Mouse (Mus musculus) limb, embryonic 14.5 days (tissue): ENCODE measurements around the gene Gm11034. TPM values are rescaled to one million over a fixed set of nuclear protein-coding genes. Genes with fewer than 3 reads are reported as not detected.

Source experiments
- ATAC-seq: fragments of 200-750 bp; cut with Nextera tagmentation; 2 replicates; pipeline ENCODE4 v1.8.0; 2017; ENCODE audit warnings: low read depth, moderate number of reproducible peaks, moderate TSS enrichment; ENCODE audit not compliant: low FRiP score
- DNase-seq: peaks from one replicate; pipeline ENCODE4 v3.0.0-alpha.2; 2015; ENCODE audit warnings: low spot score
- H3K27ac ChIP-seq: fragments of 300-500 bp; sonication (generic); replicated peaks from 2 replicates; pipeline ENCODE4 v1.5.1; 2014; ENCODE audit warnings: low read depth, mild to moderate bottlenecking, low read length, moderate library complexity, mixed read lengths
- H3K27me3 ChIP-seq: fragments of 300-500 bp; sonication (generic); 2 replicates; pipeline ENCODE4 v1.6.1; 2014; ENCODE audit warnings: low read length, mixed read lengths; ENCODE audit not compliant: control insufficient read depth, insufficient read depth
- H3K36me3 ChIP-seq: fragments of 300-500 bp; sonication (generic); 2 replicates; pipeline ENCODE4 v1.6.1; 2014; ENCODE audit warnings: mild to moderate bottlenecking, low read length, moderate library complexity, mixed read lengths; ENCODE audit not compliant: control insufficient read depth, insufficient read depth
- H3K4me1 ChIP-seq: fragments of 300-500 bp; sonication (generic); 2 replicates; pipeline ENCODE4 v1.6.1; 2014; ENCODE audit warnings: antibody characterized with exemption, low read length, mixed read lengths; ENCODE audit not compliant: control insufficient read depth, insufficient read depth
- H3K4me2 ChIP-seq: fragments of 300-500 bp; sonication (generic); replicated peaks from 2 replicates; pipeline ENCODE4 v1.6.1; 2014; ENCODE audit warnings: low read depth, mild to moderate bottlenecking, low read length, moderate library complexity; ENCODE audit not compliant: severe bottlenecking
- H3K4me3 ChIP-seq: fragments of 300-500 bp; sonication (generic); replicated peaks from 2 replicates; pipeline ENCODE4 v1.5.1; 2014; ENCODE audit warnings: low read length
- H3K9ac ChIP-seq: fragments of 300-500 bp; sonication (generic); 2 replicates; pipeline ENCODE4 v1.6.1; 2014; ENCODE audit warnings: mild to moderate bottlenecking, low read depth, low read length, moderate library complexity; ENCODE audit not compliant: severe bottlenecking
- H3K9me3 ChIP-seq: fragments of 300-500 bp; sonication (generic); 2 replicates; pipeline ENCODE4 v1.6.1; 2016; ENCODE audit warnings: low read length; ENCODE audit not compliant: control insufficient read depth
- POLR2A ChIP-seq: fragments of 200-500 bp; IDR thresholded peaks from 2 replicates; pipeline ENCODE4 v1.8.0; 2012; ENCODE audit warnings: inconsistent platforms, mild to moderate bottlenecking, moderate library complexity, borderline replicate concordance; ENCODE audit not compliant: insufficient read depth, insufficient read length; ENCODE audit errors: extremely low read depth
- WGBS: fragments of 180-500 bp; shearing (Covaris S2); extraction: QIAGEN DNeasy Blood & Tissue Kit; methylation state at CpG from one replicate; pipeline ENCODE4 v1.1.7; 2014; 5-methylcytosine and 5-hydroxymethylcytosine counted together
- polyA plus RNA-seq, 2 experiments: library from polyadenylated mRNA; depleted of rRNA in 1 of 2; stranded (reverse) in 1 of 2; unstranded in 1 of 2; fragments of >200 nt; fragmentation: Nextera tagmentation in 1 of 2; extraction: Ambion mirVana in 1 of 2; gene quantifications; 2 replicates each; pipeline versions ENCODE4 v1.2.1 to v1.2.3; 2012 to 2014

Gm11034 gene
- not detected in 2 replicates for polyA plus RNA-seq (2012; rRNA removed)
- polyA plus RNA-seq (2014; fragmentation: Nextera tagmentation; extraction: Ambion mirVana): not detected in 2 replicates

GRCm38 (mm10) chr8:72213536-72213935 is at the start of gene Gm11034:
Gene Gm11034, minus strand, starts transcription at chr8:72213636.
- no peaks in the 10 kb centered on the region for H3K4me1 ChIP-seq
- no peaks in the 10 kb centered on the region for H3K9me3 ChIP-seq
- ATAC-seq (no peak), DNase-seq (no peak)
- WGBS: 71% methylated on average over 4 of the region's 4 CpGs
- H3K4me3 ChIP-seq: no peak within 1 kb of the TSS
- H3K27ac ChIP-seq: no peak within 1 kb of the TSS
- H3K36me3 ChIP-seq: no peaks in the 10 kb centered on the region
- H3K27me3 ChIP-seq: no peaks in the 10 kb centered on the region
- H3K9ac ChIP-seq: no peak within 1 kb of the TSS
- no peak within 1 kb of the TSS for H3K4me2 ChIP-seq
- no peak for TF ChIP-seq POLR2A

DNA sequence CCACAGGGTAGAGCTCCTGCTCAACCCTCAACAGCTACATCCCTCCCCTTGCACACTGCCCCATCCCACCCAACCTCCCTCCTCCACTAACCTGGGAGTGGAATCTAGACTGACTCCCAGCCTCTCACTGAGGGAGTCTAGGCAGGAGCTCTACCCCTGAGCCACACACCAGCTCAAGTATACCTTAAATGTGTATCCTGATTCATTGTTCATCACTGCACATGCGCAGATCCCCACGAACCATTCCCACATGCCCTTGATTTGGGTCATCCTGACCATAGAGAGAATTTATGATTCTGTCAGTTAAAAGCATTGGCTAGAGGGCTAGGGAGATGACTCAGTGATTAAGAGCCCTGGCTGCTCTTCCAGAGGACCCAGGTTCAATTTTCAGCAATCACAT is 49.3 kb upstream of the Gm11034 start:
- WGBS: 93% methylated on average over 2 of the region's 2 CpGs
- Histone ChIP-seq H3K9me3 (no peaks in the 10 kb centered on the region), H3K36me3 (no peaks in the 10 kb centered on the region), H3K27ac (no peak overlapping the region), H3K4me3 (no peak overlapping the region), H3K4me1 (0 out of 2 replicates have a peak, but pooled peaks cover 5% of the 10 kb centered on the region), H3K9ac (no peak overlapping the region), H3K27me3 (no peaks in the 10 kb centered on the region), H3K4me2 (no peak overlapping the region)
- TF ChIP-seq POLR2A: no peak
- no peak for ATAC-seq
- DNase-seq: no peak

DNA sequence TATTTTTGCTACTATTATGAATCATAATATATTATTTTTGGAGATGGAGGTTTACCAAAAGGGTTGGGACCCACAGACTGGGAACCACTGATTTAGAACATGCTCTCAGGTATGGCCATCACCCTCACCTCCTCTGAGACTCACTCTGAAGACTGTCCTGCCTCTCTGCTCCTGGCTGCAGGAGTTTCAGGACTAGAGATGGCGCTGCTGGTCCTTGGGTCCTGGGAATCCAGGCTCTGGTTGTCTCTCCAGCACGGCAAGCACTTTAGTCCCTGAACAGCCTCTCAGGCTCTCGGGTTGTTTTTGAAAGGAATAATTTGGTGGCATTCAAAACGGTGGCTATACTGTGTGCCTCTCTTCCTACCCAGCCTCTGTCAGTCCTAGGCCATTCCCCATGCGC is 48.4 kb upstream of the Gm11034 start:
- WGBS: 52% methylated on average over 5 of the region's 5 CpGs
- Histone ChIP-seq H3K27me3 (no peaks in the 10 kb centered on the region), H3K27ac (no peak overlapping the region), H3K36me3 (peaks cover 2% of the 10 kb centered on the region; the same call in 1 of the 2 replicates), H3K4me3 (no peak overlapping the region), H3K9ac (no peak overlapping the region), H3K4me1 (0 out of 2 replicates have a peak, but pooled peaks cover 5% of the 10 kb centered on the region), H3K4me2 (no peak overlapping the region), H3K9me3 (no peaks in the 10 kb centered on the region)
- ATAC-seq: no peak
- TF ChIP-seq POLR2A: no peak
- DNase-seq: no peak

GRCm38 (mm10) chr8:72261431-72261830 is 48.0 kb upstream of the Gm11034 start:
- no peak for ATAC-seq
- Histone ChIP-seq H3K9me3 (no peaks in the 10 kb centered on the region), H3K27me3 (no peaks in the 10 kb centered on the region), H3K4me1 (0 out of 2 replicates have a peak, but pooled peaks cover 5% of the 10 kb centered on the region), H3K4me3 (no peak overlapping the region), H3K36me3 (peaks cover 5% of the 10 kb centered on the region; the same call in 1 of the 2 replicates), H3K27ac (no peak overlapping the region), H3K9ac (no peak overlapping the region), H3K4me2 (no peak overlapping the region)
- TF ChIP-seq POLR2A: no peak
- no peak for DNase-seq

DNA sequence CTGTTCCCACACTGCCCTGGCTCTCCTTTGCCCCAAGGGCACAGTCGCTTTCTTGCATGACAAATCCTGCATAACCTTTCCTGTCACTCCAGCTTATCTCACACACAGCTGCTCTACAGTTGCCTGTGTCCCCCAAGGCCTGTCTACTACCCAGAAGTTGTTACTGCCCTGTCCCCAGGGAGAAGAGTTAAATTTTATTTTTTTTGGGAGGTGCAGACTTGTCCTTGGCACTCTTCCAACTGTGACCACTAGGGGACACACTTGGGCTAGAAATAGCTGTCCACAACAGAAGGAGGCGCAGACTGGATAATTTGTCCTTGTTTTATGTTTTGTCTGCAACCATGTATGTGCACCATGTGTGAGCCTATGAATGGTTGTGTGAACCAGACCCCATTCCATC is 47.6 kb upstream of the Gm11034 start:
- DNase-seq: peak; percentile 61
- 33% methylated on average over 2 of the region's 2 CpGs for WGBS
- Histone ChIP-seq H3K9ac (no peak overlapping the region), H3K27ac (no peak overlapping the region), H3K27me3 (no peaks in the 10 kb centered on the region), H3K9me3 (no peaks in the 10 kb centered on the region), H3K4me2 (no peak overlapping the region), H3K4me3 (no peak overlapping the region), H3K4me1 (0 out of 2 replicates have a peak, but pooled peaks cover 5% of the 10 kb centered on the region), H3K36me3 (peaks cover 5% of the 10 kb centered on the region; the same call in 1 of the 2 replicates)
- peak; percentile 51 for ATAC-seq
- TF ChIP-seq POLR2A: no peak
